Mouse (Mus musculus) C3H10T1/2 (cell line): ENCODE measurements around the gene Atg101. TPM values are rescaled to one million over a fixed set of nuclear protein-coding genes. Genes with fewer than 3 reads are reported as not detected.

Experiments used
- polyA plus RNA-seq, 2 experiments: library from polyadenylated mRNA; unstranded; fragments of >200 nt; fragmentation: generic; extraction: Trizol; gene quantifications; one replicate each; pipeline ENCODE4 v1.2.1; 2012; ENCODE audit warnings: missing spikeins in 2 of 2

Atg101 gene
- polyA plus RNA-seq: 10 to 100 TPM; 73.1 to 87.9 TPM

DNA sequence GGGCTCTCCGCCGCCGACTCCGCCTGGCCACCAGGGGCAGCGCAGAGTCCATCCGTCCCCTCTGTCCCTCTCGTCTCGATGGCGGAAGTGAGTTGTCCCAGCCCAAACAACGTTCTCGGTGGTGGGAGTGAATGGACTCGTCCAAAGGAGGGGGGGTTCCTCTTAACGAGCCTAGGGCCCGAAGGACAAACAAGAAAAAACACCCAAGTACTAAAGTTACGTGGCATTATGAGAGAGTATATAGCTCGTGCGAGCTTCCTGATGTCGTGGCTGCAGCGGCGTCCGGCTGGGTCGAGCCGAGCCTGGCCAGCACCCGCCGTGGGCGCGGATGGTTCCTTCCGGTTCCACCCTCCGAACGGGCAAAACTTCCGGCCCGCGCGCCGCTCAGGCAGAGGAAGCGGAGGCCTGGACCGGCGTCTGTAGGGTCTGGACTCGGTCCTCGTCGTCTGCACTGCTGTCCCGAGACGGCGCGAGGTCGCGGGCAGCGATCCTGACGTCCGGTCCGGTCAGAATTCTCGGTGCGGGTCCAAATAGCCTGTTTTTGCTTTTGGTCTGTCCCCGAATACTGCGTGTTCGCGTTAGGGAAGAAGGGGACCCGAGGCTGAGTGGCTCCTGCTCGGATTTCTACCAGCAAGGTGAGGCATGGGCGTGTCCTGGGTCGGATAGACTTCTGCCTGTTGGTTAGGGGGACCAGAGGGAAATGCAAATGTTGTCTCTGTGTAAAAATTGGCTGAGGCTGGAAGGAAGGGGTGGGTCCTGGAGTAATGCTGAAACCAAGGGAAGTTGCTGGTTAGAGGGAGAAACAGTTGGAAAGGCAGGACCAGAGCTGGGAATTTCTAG, at the start of gene Atg101:
Gene Atg101 (plus strand): TSS at position 362 of the 840 bp plus-strand sequence.

DNA sequence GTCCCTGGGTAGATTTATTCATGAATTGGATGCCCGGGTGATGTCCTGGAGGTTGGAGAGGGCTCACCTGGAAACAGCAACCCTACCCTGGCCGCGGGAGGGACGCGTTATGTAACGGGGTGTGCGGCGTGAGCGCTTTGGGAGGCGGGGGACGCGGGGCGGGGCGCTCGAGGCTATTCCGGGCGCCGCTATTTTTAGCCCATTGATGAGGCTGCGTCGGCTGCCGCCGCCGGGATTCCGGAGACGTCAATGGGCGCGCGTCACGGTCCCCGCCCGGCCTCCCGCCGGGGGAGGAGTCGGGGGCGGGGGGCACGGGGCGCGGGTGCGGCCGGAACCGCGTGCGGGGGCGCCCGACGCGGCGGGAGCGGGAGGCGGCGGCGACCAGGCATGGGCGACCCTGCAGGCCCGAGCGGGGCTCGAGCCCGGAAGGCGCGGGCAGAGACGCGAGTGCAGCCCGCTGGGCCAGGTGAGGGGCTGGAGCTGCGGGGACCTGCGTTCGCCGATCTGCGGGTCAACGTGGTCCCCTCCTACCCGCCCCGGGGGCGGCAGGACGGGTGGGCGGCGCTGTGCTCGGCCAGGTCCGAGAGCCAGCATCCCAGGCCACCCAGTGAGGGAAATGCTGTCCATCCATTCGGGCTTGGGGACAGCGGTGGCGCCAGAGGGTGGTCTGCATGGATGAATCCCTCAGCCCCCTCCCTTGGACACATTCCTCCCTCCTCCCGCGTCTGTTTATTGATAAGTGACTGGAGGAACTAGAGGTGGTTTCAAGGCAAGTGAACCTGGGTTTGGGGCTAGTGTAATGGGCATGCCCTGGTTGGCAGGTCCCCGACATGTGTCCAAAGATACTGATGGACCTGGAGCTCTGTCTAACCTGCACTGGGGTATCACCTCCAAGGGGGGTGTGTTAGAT, 29.9 kb upstream of the Atg101 start, which contains the start of gene Nr4a1:
Gene Nr4a1 (plus strand): TSS at position 384 of the 910 bp plus-strand sequence.

DNA sequence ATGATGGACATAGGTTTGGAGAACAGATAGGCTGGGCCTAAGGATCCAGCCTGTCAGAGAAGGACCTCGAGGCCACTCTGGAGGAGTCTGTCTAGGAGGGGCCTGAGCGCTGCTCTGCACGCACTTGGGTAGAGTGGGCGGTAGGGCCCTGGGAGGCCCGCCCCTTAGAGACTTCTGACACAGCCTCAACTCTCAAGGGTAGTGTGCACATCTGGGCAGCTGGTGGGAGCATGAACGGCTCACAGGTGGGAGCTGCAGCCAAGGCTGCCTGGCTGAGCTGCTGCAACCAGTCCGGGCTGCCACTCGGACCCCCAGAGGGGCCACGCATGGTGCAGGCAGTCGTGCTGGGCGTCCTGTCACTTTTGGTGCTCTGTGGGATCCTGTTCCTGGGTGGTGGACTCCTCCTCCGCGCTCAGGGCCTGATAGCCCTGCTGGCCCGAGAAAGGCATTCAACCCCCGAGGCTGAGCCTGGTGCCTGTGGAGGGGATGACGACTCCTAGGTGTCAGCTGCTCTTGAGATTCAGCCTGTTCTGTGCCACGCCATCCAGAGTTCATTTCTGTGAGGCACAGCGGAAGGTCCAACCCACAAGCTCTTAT, 9.1 kb downstream of the Atg101 start, which contains the start of gene 6030408B16Rik:
Gene 6030408B16Rik (plus strand): TSS at position 188 of the 597 bp plus-strand sequence.

Other genes starting within 250 kb of the Atg101 start
- gene Gm47841, start 236.9 kb upstream of the Atg101 start, polyA plus RNA-seq: under 1 TPM in 1 of 2 experiments, not detected in 1; 0.13 TPM
- 1 to 10 TPM in 1 of 2 experiments, under 1 TPM in 1; 0.25 to 5.1 TPM for gene Fignl2, start 205.7 kb upstream of the Atg101 start, polyA plus RNA-seq
- gene Ankrd33, start 168.5 kb upstream of the Atg101 start, polyA plus RNA-seq: not detected
- gene Acvrl1, start 155.8 kb upstream of the Atg101 start, polyA plus RNA-seq: under 1 TPM; 0.08 to 0.24 TPM
- 1 to 10 TPM in 1 of 2 experiments, under 1 TPM in 1; 0.78 to 9.3 TPM for gene Acvr1b, start 110.2 kb upstream of the Atg101 start, polyA plus RNA-seq
- gene Grasp, start 60.1 kb upstream of the Atg101 start, polyA plus RNA-seq: 10 to 100 TPM in 1 of 2 experiments, 1 to 10 TPM in 1; 4.5 to 10.6 TPM
- gene Nr4a1, start 30.0 kb upstream of the Atg101 start, polyA plus RNA-seq: 10 to 100 TPM in 1 of 2 experiments, 1 to 10 TPM in 1; 1.4 to 12.1 TPM
- gene 6030408B16Rik, start 8.9 kb downstream of the Atg101 start, polyA plus RNA-seq: under 1 TPM; 0.06 to 0.40 TPM
- 1 to 10 TPM in 1 of 2 experiments, under 1 TPM in 1; 0.46 to 5.3 TPM for gene Krt80, start 85.9 kb downstream of the Atg101 start, polyA plus RNA-seq
- gene Krt7, start 126.8 kb downstream of the Atg101 start, polyA plus RNA-seq: under 1 TPM; 0.47 to 0.51 TPM
- under 1 TPM; 0.08 to 0.27 TPM for gene Krt87, start 154.5 kb downstream of the Atg101 start, polyA plus RNA-seq
- gene Krt88, start 163.5 kb downstream of the Atg101 start, polyA plus RNA-seq: under 1 TPM in 1 of 2 experiments, not detected in 1; 0.15 TPM
- under 1 TPM in 1 of 2 experiments, not detected in 1; 0.14 TPM for gene Krt81, start 179.5 kb downstream of the Atg101 start, polyA plus RNA-seq
- under 1 TPM in 1 of 2 experiments, not detected in 1; 0.06 TPM for gene Krt86, start 189.2 kb downstream of the Atg101 start, polyA plus RNA-seq
- under 1 TPM in 1 of 2 experiments, not detected in 1; 0.06 TPM for gene Krt83, start 207.2 kb downstream of the Atg101 start, polyA plus RNA-seq
- gene Gm49425, start 233.0 kb downstream of the Atg101 start, polyA plus RNA-seq: not detected
- gene Krt84, start 248.5 kb downstream of the Atg101 start, polyA plus RNA-seq: under 1 TPM in 1 of 2 experiments, not detected in 1; 0.04 TPM